Mouse (Mus musculus): ENCODE results near the gene Casp8. TPM values are rescaled to one million over a fixed set of nuclear protein-coding genes. Genes with fewer than 3 reads are reported as not detected.
"Not testable (repeated sequence)": the region's sequence is repeated elsewhere in the genome, so short reads cannot be mapped to it uniquely, and the experiment has no call there.

Gene Casp8
- polyA plus RNA-seq, 1 experiment = 4.5 TPM

GRCm38 (mm10) chr1:58802322-58803273 lies 7.4 kb downstream of the Casp8 start:
- Histone ChIP-seq H3K36me3 (ENCODE audit: control insufficient read depth, insufficient read depth, low read length, poor library complexity, severe bottlenecking) (no peaks in the 10 kb centered on the region), H3K4me3 (ENCODE audit: low read depth, low read length) (no peak overlapping the region), H3K9ac (ENCODE audit: low read depth, poor library complexity, severe bottlenecking) (no peak overlapping the region), H3K27ac (ENCODE audit: insufficient read depth, low read length) (no peak overlapping the region), H3K9me3 (replicated peaks; ENCODE audit: control insufficient read depth, insufficient read depth, low read length, poor library complexity, severe bottlenecking) (no peaks in the 10 kb centered on the region), H3K4me1 (ENCODE audit: control insufficient read depth, insufficient read depth, low read length) (no peaks in the 10 kb centered on the region), H3K27me3 (ENCODE audit: control insufficient read depth, insufficient read depth, low read length, poor library complexity, severe bottlenecking) (no peaks in the 10 kb centered on the region)
- peak; percentile 41 for TF ChIP-seq CTCF (IDR thresholded peaks at IDR 0.05; ENCODE audit: low read depth, low read length)
- no peak for TF ChIP-seq EP300 (IDR thresholded peaks at IDR 0.05; ENCODE audit: insufficient read depth, low read depth, low read length)

- Histone ChIP-seq H3K4me1 (ENCODE audit: control insufficient read depth, insufficient read depth, low read length) (no peaks in the 10 kb centered on the region), H3K9ac (ENCODE audit: low read depth, poor library complexity, severe bottlenecking) (no peak overlapping the region), H3K9me3 (replicated peaks; ENCODE audit: control insufficient read depth, insufficient read depth, low read length, poor library complexity, severe bottlenecking) (no peaks in the 10 kb centered on the region), H3K27me3 (ENCODE audit: control insufficient read depth, insufficient read depth, low read length, poor library complexity, severe bottlenecking) (no peaks in the 10 kb centered on the region), H3K27ac (ENCODE audit: insufficient read depth, low read length) (no peak overlapping the region), H3K4me3 (ENCODE audit: low read depth, low read length) (no peak overlapping the region), H3K36me3 (ENCODE audit: control insufficient read depth, insufficient read depth, low read length, poor library complexity, severe bottlenecking) (no peaks in the 10 kb centered on the region)
- no peak for TF ChIP-seq EP300 (IDR thresholded peaks at IDR 0.05; ENCODE audit: insufficient read depth, low read depth, low read length)
- TF ChIP-seq POLR2A (IDR thresholded peaks at IDR 0.05; ENCODE audit: insufficient read depth, low read length) = no peak
- TF ChIP-seq CTCF (IDR thresholded peaks at IDR 0.05; ENCODE audit: low read depth, low read length) = no peak
These were observed 8.4 kb downstream of the Casp8 start for GRCm38 (mm10) chr1:58803531-58803930.

- TF ChIP-seq EP300 (IDR thresholded peaks at IDR 0.05; ENCODE audit: insufficient read depth, low read depth, low read length) (no peak), POLR2A (IDR thresholded peaks at IDR 0.05; ENCODE audit: insufficient read depth, low read length) (no peak), CTCF (IDR thresholded peaks at IDR 0.05; ENCODE audit: low read depth, low read length) (no peak)
- Histone ChIP-seq H3K9me3 (replicated peaks; ENCODE audit: control insufficient read depth, insufficient read depth, low read length, poor library complexity, severe bottlenecking) (peaks cover 7% of the 10 kb centered on the region), H3K36me3 (ENCODE audit: control insufficient read depth, insufficient read depth, low read length, poor library complexity, severe bottlenecking) (no peaks in the 10 kb centered on the region), H3K27ac (ENCODE audit: insufficient read depth, low read length) (no peak overlapping the region), H3K9ac (ENCODE audit: low read depth, poor library complexity, severe bottlenecking) (no peak overlapping the region), H3K4me1 (ENCODE audit: control insufficient read depth, insufficient read depth, low read length) (no peaks in the 10 kb centered on the region), H3K27me3 (ENCODE audit: control insufficient read depth, insufficient read depth, low read length, poor library complexity, severe bottlenecking) (no peaks in the 10 kb centered on the region), H3K4me3 (ENCODE audit: low read depth, low read length) (no peak overlapping the region)
These were observed 11.5 kb downstream of the Casp8 start for GRCm38 (mm10) chr1:58806651-58807050.

GRCm38 (mm10) chr1:58826319-58826718 lies 31.1 kb downstream of the Casp8 start:
- Histone ChIP-seq H3K4me3 (ENCODE audit: low read depth, low read length) (no peak overlapping the region), H3K36me3 (ENCODE audit: control insufficient read depth, insufficient read depth, low read length, poor library complexity, severe bottlenecking) (no peaks in the 10 kb centered on the region), H3K9ac (ENCODE audit: low read depth, poor library complexity, severe bottlenecking) (no peak overlapping the region), H3K27me3 (ENCODE audit: control insufficient read depth, insufficient read depth, low read length, poor library complexity, severe bottlenecking) (no peaks in the 10 kb centered on the region), H3K4me1 (ENCODE audit: control insufficient read depth, insufficient read depth, low read length) (no peaks in the 10 kb centered on the region), H3K27ac (ENCODE audit: insufficient read depth, low read length) (no peak overlapping the region), H3K9me3 (replicated peaks; ENCODE audit: control insufficient read depth, insufficient read depth, low read length, poor library complexity, severe bottlenecking) (peaks cover 3% of the 10 kb centered on the region)
- TF ChIP-seq EP300 (IDR thresholded peaks at IDR 0.05; ENCODE audit: insufficient read depth, low read depth, low read length) (no peak), POLR2A (IDR thresholded peaks at IDR 0.05; ENCODE audit: insufficient read depth, low read length) (no peak), CTCF (IDR thresholded peaks at IDR 0.05; ENCODE audit: low read depth, low read length) (no peak)

- H3K36me3 ChIP-seq (ENCODE audit: control insufficient read depth, insufficient read depth, low read length, poor library complexity, severe bottlenecking) = no peaks in the 10 kb centered on the region
- no peak overlapping the region for H3K9ac ChIP-seq (ENCODE audit: low read depth, poor library complexity, severe bottlenecking)
- TF ChIP-seq EP300 (IDR thresholded peaks at IDR 0.05; ENCODE audit: insufficient read depth, low read depth, low read length) (no peak), CTCF (IDR thresholded peaks at IDR 0.05; ENCODE audit: low read depth, low read length) (no peak), POLR2A (IDR thresholded peaks at IDR 0.05; ENCODE audit: insufficient read depth, low read length) (no peak)
- no peaks in the 10 kb centered on the region for H3K27me3 ChIP-seq (ENCODE audit: control insufficient read depth, insufficient read depth, low read length, poor library complexity, severe bottlenecking)
- H3K4me3 ChIP-seq (ENCODE audit: low read depth, low read length) = no peak overlapping the region
- no peak overlapping the region for H3K27ac ChIP-seq (ENCODE audit: insufficient read depth, low read length)
- no peaks in the 10 kb centered on the region; the same call in 1 of the 2 replicates for H3K9me3 ChIP-seq (replicated peaks; ENCODE audit: control insufficient read depth, insufficient read depth, low read length, poor library complexity, severe bottlenecking)
- H3K4me1 ChIP-seq (ENCODE audit: control insufficient read depth, insufficient read depth, low read length) = no peaks in the 10 kb centered on the region
These were observed 35.6 kb downstream of the Casp8 start for GRCm38 (mm10) chr1:58830741-58831140.

GRCm38 (mm10) chr1:58832198-58832597 lies 37.0 kb downstream of the Casp8 start:
- Histone ChIP-seq H3K36me3 (ENCODE audit: control insufficient read depth, insufficient read depth, low read length, poor library complexity, severe bottlenecking) (no peaks in the 10 kb centered on the region), H3K4me3 (ENCODE audit: low read depth, low read length) (no peak overlapping the region), H3K27ac (ENCODE audit: insufficient read depth, low read length) (no peak overlapping the region), H3K9ac (ENCODE audit: low read depth, poor library complexity, severe bottlenecking) (no peak overlapping the region), H3K4me1 (ENCODE audit: control insufficient read depth, insufficient read depth, low read length) (no peaks in the 10 kb centered on the region), H3K9me3 (replicated peaks; ENCODE audit: control insufficient read depth, insufficient read depth, low read length, poor library complexity, severe bottlenecking) (no peaks in the 10 kb centered on the region; the same call in 1 of the 2 replicates), H3K27me3 (ENCODE audit: control insufficient read depth, insufficient read depth, low read length, poor library complexity, severe bottlenecking) (no peaks in the 10 kb centered on the region)
- TF ChIP-seq CTCF (IDR thresholded peaks at IDR 0.05; ENCODE audit: low read depth, low read length) = no peak
- TF ChIP-seq POLR2A (IDR thresholded peaks at IDR 0.05; ENCODE audit: insufficient read depth, low read length) = no peak

GRCm38 (mm10) chr1:58856811-58857210 lies 61.6 kb downstream of the Casp8 start:
- H3K27me3 ChIP-seq (ENCODE audit: control insufficient read depth, insufficient read depth, low read length, poor library complexity, severe bottlenecking); H3K9me3 ChIP-seq (replicated peaks; ENCODE audit: control insufficient read depth, insufficient read depth, low read length, poor library complexity, severe bottlenecking); H3K9ac ChIP-seq (ENCODE audit: low read depth, poor library complexity, severe bottlenecking); H3K4me1 ChIP-seq (ENCODE audit: control insufficient read depth, insufficient read depth, low read length); H3K36me3 ChIP-seq (ENCODE audit: control insufficient read depth, insufficient read depth, low read length, poor library complexity, severe bottlenecking); H3K27ac ChIP-seq (ENCODE audit: insufficient read depth, low read length); H3K4me3 ChIP-seq (ENCODE audit: low read depth, low read length): not testable (repeated sequence)

- H3K27me3 ChIP-seq (ENCODE audit: control insufficient read depth, insufficient read depth, low read length, poor library complexity, severe bottlenecking); H3K4me3 ChIP-seq (ENCODE audit: low read depth, low read length); H3K9ac ChIP-seq (ENCODE audit: low read depth, poor library complexity, severe bottlenecking); H3K4me1 ChIP-seq (ENCODE audit: control insufficient read depth, insufficient read depth, low read length); H3K36me3 ChIP-seq (ENCODE audit: control insufficient read depth, insufficient read depth, low read length, poor library complexity, severe bottlenecking); H3K9me3 ChIP-seq (replicated peaks; ENCODE audit: control insufficient read depth, insufficient read depth, low read length, poor library complexity, severe bottlenecking); H3K27ac ChIP-seq (ENCODE audit: insufficient read depth, low read length): not testable (repeated sequence)
These were observed 64.0 kb downstream of the Casp8 start for GRCm38 (mm10) chr1:58859131-58859530.

Data from ES-Bruce4 (cell line).